Mouse (Mus musculus) lung, postnatal 14 days (tissue): ENCODE results near the gene Tm2d1.

Experiments used
- DNase-seq: peaks from one replicate; pipeline ENCODE4 v3.0.0; 2021

Gene Tm2d1

GRCm38 (mm10) chr4:98321371-98322111 is 61.6 kb downstream of the Tm2d1 start:
- peak; percentile 27 for DNase-seq

- no peak for DNase-seq
These were observed 64.3 kb downstream of the Tm2d1 start for GRCm38 (mm10) chr4:98318769-98319168.

- DNase-seq, result no peak
These were observed 66.0 kb downstream of the Tm2d1 start for GRCm38 (mm10) chr4:98317149-98317548.
